Mouse (Mus musculus) E14TG2a.4 (cell line): ENCODE measurements around the gene Cct8.

Experiments
- CTCF ChIP-seq: conservative IDR thresholded peaks from 2 replicates; pipeline ENCODE4 v1.5.1; 2014; ENCODE audit warnings: low read length
- NANOG ChIP-seq: IDR thresholded peaks from 2 replicates; pipeline ENCODE4 v1.6.1; 2014; ENCODE audit warnings: borderline replicate concordance, low read length, mixed read lengths
- POU5F1 ChIP-seq: IDR thresholded peaks from 2 replicates; pipeline ENCODE4 v1.6.1; 2014; ENCODE audit warnings: low read length, borderline replicate concordance

- TF ChIP-seq CTCF (no peak), POU5F1 (no peak), NANOG (no peak)
Measured at GRCm38 (mm10) chr16:87524228-87524627, 28.6 kb upstream of the Cct8 start.
